Mouse (Mus musculus): ENCODE data around the gene A530032D15Rik. TPM values are rescaled to one million over a fixed set of nuclear protein-coding genes. Genes with fewer than 3 reads are reported as not detected.
"Not testable (repeated sequence)": the region's sequence is repeated elsewhere in the genome, so short reads cannot be mapped to it uniquely, and the experiment has no call there.

The A530032D15Rik gene
- polyA plus RNA-seq, 1 experiment: not detected

GRCm38 (mm10) chr1:85034394-85034793 lies 75.3 kb downstream of the A530032D15Rik start:
- not testable (repeated sequence) for H3K27me3 ChIP-seq (ENCODE audit: control insufficient read depth, insufficient read depth, insufficient read length); H3ac ChIP-seq (ENCODE audit: control insufficient read depth, insufficient read length, low read depth); H3K36me3 ChIP-seq (ENCODE audit: control insufficient read depth, insufficient read depth); H3K4me3 ChIP-seq (ENCODE audit: insufficient read depth, poor library complexity, severe bottlenecking); H3K79me3 ChIP-seq (ENCODE audit: low read depth); H3K79me2 ChIP-seq (ENCODE audit: control insufficient read depth, insufficient read depth)

GRCm38 (mm10) chr1:85033616-85034015 lies 76.0 kb downstream of the A530032D15Rik start:
- not testable (repeated sequence) for H3K27me3 ChIP-seq (ENCODE audit: control insufficient read depth, insufficient read depth, insufficient read length); H3K79me2 ChIP-seq (ENCODE audit: control insufficient read depth, insufficient read depth); H3K36me3 ChIP-seq (ENCODE audit: control insufficient read depth, insufficient read depth); H3K4me3 ChIP-seq (ENCODE audit: insufficient read depth, poor library complexity, severe bottlenecking); H3ac ChIP-seq (ENCODE audit: control insufficient read depth, insufficient read length, low read depth); H3K79me3 ChIP-seq (ENCODE audit: low read depth)

Other genes starting within 250 kb of the A530032D15Rik start
- 0.02 TPM for gene Slc16a14, start 174.7 kb downstream of the A530032D15Rik start, polyA plus RNA-seq (2012; fragmentation: generic; extraction: Trizol)
- not detected for gene Gm10553, start 9.7 kb downstream of the A530032D15Rik start, polyA plus RNA-seq (2012; fragmentation: generic; extraction: Trizol)
- 0.07 TPM for gene C130026I21Rik, start 160.7 kb upstream of the A530032D15Rik start, polyA plus RNA-seq (2012; fragmentation: generic; extraction: Trizol)